Mouse (Mus musculus): ENCODE measurements at regions not wholly inside any gene's neighbourhood (a gene's known extent, or its start where the extent isn't known, plus 50 kb on each side); places are given as distances from the start of the nearest gene placed in this dataset.

GRCm38 (mm10) chr15:94024126-94024730 is 428.5 kb upstream of the Prickle1 start:
- WGBS: 62% methylated on average over 4 of the region's 4 CpGs
- TF ChIP-seq POLR2A (IDR thresholded peaks at IDR 0.05; ENCODE audit: borderline replicate concordance, extremely low read depth, low read depth, low read length): no peak
- TF ChIP-seq CTCF (IDR thresholded peaks at IDR 0.05; ENCODE audit: insufficient read depth, low read length): no peak
- H3K4me3 ChIP-seq (replicated peaks; ENCODE audit: extremely low read depth, low read depth, low read length): no peak overlapping the region
- H3K4me1 ChIP-seq (ENCODE audit: control insufficient read depth, insufficient read depth, low read length): peaks cover 5% of the 10 kb centered on the region
- DNase-seq: no peak

GRCm38 (mm10) chr15:94023501-94023900 is 427.8 kb upstream of the Prickle1 start:
- Histone ChIP-seq H3K4me1 (ENCODE audit: control insufficient read depth, insufficient read depth, low read length) (peaks cover 5% of the 10 kb centered on the region), H3K4me3 (replicated peaks; ENCODE audit: extremely low read depth, low read depth, low read length) (no peak overlapping the region)
- TF ChIP-seq POLR2A (IDR thresholded peaks at IDR 0.05; ENCODE audit: borderline replicate concordance, extremely low read depth, low read depth, low read length) (no peak), CTCF (IDR thresholded peaks at IDR 0.05; ENCODE audit: insufficient read depth, low read length) (no peak)
- DNase-seq: no peak
- 71% methylated on average over 4 of the region's 4 CpGs for WGBS

GRCm38 (mm10) chr15:94017814-94018213 is 422.1 kb upstream of the Prickle1 start:
- no peak for DNase-seq
- H3K4me3 ChIP-seq (replicated peaks; ENCODE audit: extremely low read depth, low read depth, low read length): no peak overlapping the region
- TF ChIP-seq POLR2A (IDR thresholded peaks at IDR 0.05; ENCODE audit: borderline replicate concordance, extremely low read depth, low read depth, low read length) (no peak), CTCF (IDR thresholded peaks at IDR 0.05; ENCODE audit: insufficient read depth, low read length) (no peak)

GRCm38 (mm10) chr15:94011499-94011898 is 415.8 kb upstream of the Prickle1 start:
- Histone ChIP-seq H3K4me1 (ENCODE audit: control insufficient read depth, insufficient read depth, low read length) (no peaks in the 10 kb centered on the region), H3K4me3 (replicated peaks; ENCODE audit: extremely low read depth, low read depth, low read length) (no peak overlapping the region)
- no peak for DNase-seq
- WGBS: 40% methylated on average over 4 of the region's 4 CpGs
- no peak for TF ChIP-seq POLR2A (IDR thresholded peaks at IDR 0.05; ENCODE audit: borderline replicate concordance, extremely low read depth, low read depth, low read length)
- TF ChIP-seq CTCF (IDR thresholded peaks at IDR 0.05; ENCODE audit: insufficient read depth, low read length): no peak

More at GRCm38 (mm10) chr15:94017814-94018213, 422.1 kb upstream of the Prickle1 start:
- WGBS: 69% methylated on average over 9 of the region's 9 CpGs
- no peaks in the 10 kb centered on the region for H3K4me1 ChIP-seq (ENCODE audit: control insufficient read depth, insufficient read depth, low read length)

- DNase-seq: no peak
- TF ChIP-seq CTCF (IDR thresholded peaks at IDR 0.05; ENCODE audit: insufficient read depth, low read length) (no peak), POLR2A (IDR thresholded peaks at IDR 0.05; ENCODE audit: borderline replicate concordance, extremely low read depth, low read depth, low read length) (no peak)
- no peak overlapping the region for H3K4me3 ChIP-seq (replicated peaks; ENCODE audit: extremely low read depth, low read depth, low read length)
- H3K4me1 ChIP-seq (ENCODE audit: control insufficient read depth, insufficient read depth, low read length): no peaks in the 10 kb centered on the region
- WGBS: 65% methylated on average over 5 of the region's 5 CpGs
These were observed 410.4 kb upstream of the Prickle1 start for GRCm38 (mm10) chr15:94006082-94006481.

DNA sequence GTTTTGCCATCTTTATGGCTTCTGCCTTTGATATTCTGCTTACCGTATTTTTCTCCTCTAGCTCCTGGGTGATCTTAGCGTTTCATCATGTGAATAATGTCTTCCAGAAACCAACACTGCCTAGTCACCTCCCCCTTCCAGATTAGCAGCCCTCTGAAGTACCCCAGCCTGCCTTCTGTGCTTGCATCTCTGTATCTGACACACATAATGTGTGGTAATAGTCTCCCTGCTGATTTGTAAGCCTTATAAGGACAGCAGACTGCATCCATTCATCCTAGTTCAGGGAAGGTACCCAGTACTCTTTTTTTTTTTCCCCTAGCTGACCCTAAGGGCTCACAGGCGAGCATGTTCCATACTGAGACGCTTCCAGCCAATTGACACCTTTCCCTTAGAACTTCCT is 409.2 kb upstream of the Prickle1 start:
- Histone ChIP-seq H3K4me3 (replicated peaks; ENCODE audit: extremely low read depth, low read depth, low read length) (no peak overlapping the region), H3K4me1 (ENCODE audit: control insufficient read depth, insufficient read depth, low read length) (no peaks in the 10 kb centered on the region)
- WGBS: 30% methylated on average over 4 of the region's 4 CpGs
- DNase-seq: no peak
- no peak for TF ChIP-seq CTCF (IDR thresholded peaks at IDR 0.05; ENCODE audit: insufficient read depth, low read length)
- no peak for TF ChIP-seq POLR2A (IDR thresholded peaks at IDR 0.05; ENCODE audit: borderline replicate concordance, extremely low read depth, low read depth, low read length)

GRCm38 (mm10) chr15:94003145-94003544 is 407.5 kb upstream of the Prickle1 start:
- H3K4me3 ChIP-seq (replicated peaks; ENCODE audit: extremely low read depth, low read depth, low read length): no peak overlapping the region
- H3K4me1 ChIP-seq (ENCODE audit: control insufficient read depth, insufficient read depth, low read length): no peaks in the 10 kb centered on the region
- no peak for DNase-seq
- WGBS: 85% methylated on average over 7 of the region's 7 CpGs
- TF ChIP-seq CTCF (IDR thresholded peaks at IDR 0.05; ENCODE audit: insufficient read depth, low read length) (no peak), POLR2A (IDR thresholded peaks at IDR 0.05; ENCODE audit: borderline replicate concordance, extremely low read depth, low read depth, low read length) (no peak)

- H3K4me3 ChIP-seq (replicated peaks; ENCODE audit: extremely low read depth, low read depth, low read length): no peak overlapping the region
- TF ChIP-seq CTCF (IDR thresholded peaks at IDR 0.05; ENCODE audit: insufficient read depth, low read length): no peak
- no peak for TF ChIP-seq POLR2A (IDR thresholded peaks at IDR 0.05; ENCODE audit: borderline replicate concordance, extremely low read depth, low read depth, low read length)
- 72% methylated on average over 4 of the region's 4 CpGs for WGBS
- DNase-seq: no peak
- H3K4me1 ChIP-seq (ENCODE audit: control insufficient read depth, insufficient read depth, low read length): no peaks in the 10 kb centered on the region
These were observed 398.9 kb upstream of the Prickle1 start for GRCm38 (mm10) chr15:93994542-93994941.

- 52% methylated on average over 3 of the region's 3 CpGs for WGBS
- no peak for DNase-seq
- no peak for TF ChIP-seq POLR2A (IDR thresholded peaks at IDR 0.05; ENCODE audit: borderline replicate concordance, extremely low read depth, low read depth, low read length)
- TF ChIP-seq CTCF (IDR thresholded peaks at IDR 0.05; ENCODE audit: insufficient read depth, low read length): no peak
- Histone ChIP-seq H3K4me1 (ENCODE audit: control insufficient read depth, insufficient read depth, low read length) (no peaks in the 10 kb centered on the region), H3K4me3 (replicated peaks; ENCODE audit: extremely low read depth, low read depth, low read length) (no peak overlapping the region)
These were observed 394.4 kb upstream of the Prickle1 start for GRCm38 (mm10) chr15:93990139-93990538.

DNA sequence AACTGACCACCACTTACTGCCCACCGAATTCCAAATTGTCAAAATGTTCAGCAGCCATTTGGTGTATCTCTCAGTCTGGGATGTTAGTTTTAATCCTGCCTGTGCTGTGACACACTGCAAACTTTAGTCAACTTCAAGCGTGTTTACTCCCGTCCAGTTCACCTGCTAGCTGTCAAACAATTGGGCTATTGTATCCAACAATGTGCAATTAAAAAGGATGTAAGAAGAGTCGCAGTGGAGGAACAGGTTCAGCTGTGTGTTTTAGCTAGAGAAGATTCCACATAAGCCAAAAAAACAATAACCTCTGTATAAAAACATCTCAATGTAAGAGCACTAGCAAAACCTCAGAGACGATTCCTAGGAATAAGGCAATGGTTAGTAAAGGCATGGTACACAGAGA is 392.7 kb upstream of the Prickle1 start:
- no peak for DNase-seq
- 44% methylated on average over 5 of the region's 5 CpGs for WGBS

More for the DNA sequence above, 392.7 kb upstream of the Prickle1 start:
- H3K4me3 ChIP-seq (replicated peaks; ENCODE audit: extremely low read depth, low read depth, low read length): no peak overlapping the region
- no peaks in the 10 kb centered on the region for H3K4me1 ChIP-seq (ENCODE audit: control insufficient read depth, insufficient read depth, low read length)
- no peak for TF ChIP-seq CTCF (IDR thresholded peaks at IDR 0.05; ENCODE audit: insufficient read depth, low read length)
- TF ChIP-seq POLR2A (IDR thresholded peaks at IDR 0.05; ENCODE audit: borderline replicate concordance, extremely low read depth, low read depth, low read length): no peak

Data from lung, adult 2 months (tissue).